Mouse (Mus musculus) heart, embryonic 13.5 days (tissue): ENCODE measurements around the gene Ms4a18. TPM values are rescaled to one million over a fixed set of nuclear protein-coding genes. Genes with fewer than 3 reads are reported as not detected.
A peak's percentile ranks its signal among the peaks of the same experiment; 100 is the strongest.

Experiments used
- ATAC-seq: fragments of 200-750 bp; cut with Nextera tagmentation; 2 replicates; pipeline ENCODE4 v1.8.0; 2017; ENCODE audit warnings: moderate TSS enrichment; ENCODE audit not compliant: insufficient number of reproducible peaks, low FRiP score, low TSS enrichment; ENCODE audit errors: extremely low read depth
- H3K27ac ChIP-seq: fragments of 300-500 bp; sonication (generic); replicated peaks from 2 replicates; pipeline ENCODE4 v1.5.1; 2015; ENCODE audit warnings: moderate library complexity, mild to moderate bottlenecking, inconsistent platforms
- H3K27me3 ChIP-seq: fragments of 300-500 bp; sonication (generic); replicated peaks from 2 replicates; pipeline ENCODE4 v1.6.1; 2015; ENCODE audit warnings: mild to moderate bottlenecking, inconsistent platforms
- H3K36me3 ChIP-seq: fragments of 300-500 bp; sonication (generic); 2 replicates; pipeline ENCODE4 v1.6.1; 2015; ENCODE audit warnings: mild to moderate bottlenecking, inconsistent platforms
- H3K4me1 ChIP-seq: fragments of 300-500 bp; sonication (generic); 2 replicates; pipeline ENCODE4 v1.6.1; 2015; ENCODE audit warnings: inconsistent platforms
- H3K4me2 ChIP-seq: fragments of 300-500 bp; sonication (generic); 2 replicates; pipeline ENCODE4 v1.6.1; 2015; ENCODE audit warnings: inconsistent platforms, mild to moderate bottlenecking, moderate library complexity
- H3K4me3 ChIP-seq: fragments of 300-500 bp; sonication (generic); 2 replicates; pipeline ENCODE4 v1.5.1; 2015; ENCODE audit warnings: moderate library complexity, mild to moderate bottlenecking, inconsistent platforms
- H3K9ac ChIP-seq: fragments of 300-500 bp; sonication (generic); 2 replicates; pipeline ENCODE4 v1.6.1; 2015; ENCODE audit warnings: inconsistent platforms, mild to moderate bottlenecking, moderate library complexity
- H3K9me3 ChIP-seq: fragments of 300-500 bp; sonication (generic); 2 replicates; pipeline ENCODE4 v1.6.1; 2016; ENCODE audit warnings: inconsistent platforms
- WGBS: fragments of 180-500 bp; shearing (Covaris S2); methylation state at CpG from one replicate; pipeline ENCODE4 v1.1.7; 2015; ENCODE audit warnings: mixed read lengths; 5-methylcytosine and 5-hydroxymethylcytosine counted together
- polyA plus RNA-seq: library from polyadenylated mRNA; unstranded; fragments of >200 nt; fragmentation: Nextera tagmentation; extraction: Ambion mirVana; gene quantifications from 2 replicates; pipeline ENCODE4 v1.2.1, GENCODE M21; 2015

Gene Ms4a18
- polyA plus RNA-seq, 1 experiment from 2014 or later = not detected

DNA sequence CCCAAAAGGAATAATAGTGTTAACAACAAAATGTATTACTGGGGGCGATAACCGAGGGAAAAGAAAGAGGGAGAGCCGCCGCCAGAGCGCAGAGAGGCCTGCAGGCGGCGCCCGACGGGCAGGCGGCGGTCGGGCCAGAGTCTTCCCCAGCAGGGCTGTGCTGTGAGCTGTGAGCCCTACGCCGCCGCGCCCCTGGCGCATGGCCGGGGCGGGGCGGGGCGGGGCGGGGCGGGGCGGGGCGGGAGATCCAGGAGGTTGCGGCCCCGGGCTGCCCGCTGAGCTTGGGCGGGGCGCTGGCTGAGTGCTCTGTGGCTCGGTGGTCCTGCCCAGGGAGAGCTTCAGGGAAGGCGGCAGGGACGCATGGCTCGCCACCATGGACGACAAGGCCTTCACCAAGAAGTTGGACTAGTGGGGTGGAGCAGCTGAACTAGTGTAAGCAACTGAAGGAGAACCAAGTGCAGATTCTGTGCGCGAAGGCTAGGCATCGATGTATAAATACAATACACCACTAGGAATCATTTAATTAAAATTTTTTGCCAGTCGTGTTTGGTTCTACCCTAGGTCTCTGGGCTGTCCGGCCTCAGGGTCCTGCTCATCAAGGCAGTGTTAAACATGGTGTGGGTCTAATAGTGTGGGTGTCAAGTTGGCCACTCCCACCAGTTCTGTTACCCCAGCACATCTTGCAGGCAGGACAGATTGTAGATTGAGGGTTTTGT lies 27.3 kb upstream of the Ms4a18 start:
- H3K4me2 ChIP-seq = peak overlapping the region; percentile 66
- peak overlapping the region; percentile 45 for H3K4me3 ChIP-seq
- H3K36me3 ChIP-seq = no peaks in the 10 kb centered on the region
- peak; percentile 77 for ATAC-seq
- H3K9ac ChIP-seq = peak overlapping the region; percentile 64
- H3K27ac ChIP-seq = no peak overlapping the region
- no peaks in the 10 kb centered on the region; the same call in 1 of the 2 replicates for H3K27me3 ChIP-seq
- 8% methylated on average over 29 of the region's 40 CpGs for WGBS
- no peaks in the 10 kb centered on the region for H3K9me3 ChIP-seq
- 0 out of 2 replicates have a peak, but pooled peaks cover 2% of the 10 kb centered on the region for H3K4me1 ChIP-seq

DNA sequence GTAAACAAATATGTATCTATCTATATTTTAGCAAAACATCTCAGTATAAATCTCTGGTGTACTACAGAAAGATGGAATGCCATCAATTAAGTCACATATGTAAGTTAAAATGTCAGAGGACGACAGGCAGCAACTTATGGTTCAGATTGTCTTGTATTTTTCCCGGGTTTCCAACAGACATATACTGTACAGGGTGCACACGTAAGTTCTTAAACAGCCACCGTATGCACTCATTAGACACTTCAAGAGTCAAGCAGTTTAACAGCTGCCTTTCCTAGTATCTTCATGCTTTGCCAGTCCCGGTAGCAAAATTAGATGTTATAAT lies 26.8 kb upstream of the Ms4a18 start:
- H3K4me2 ChIP-seq = peak overlapping the region; percentile 66
- peak overlapping the region; percentile 45 for H3K4me3 ChIP-seq
- H3K27ac ChIP-seq = no peak overlapping the region
- no peaks in the 10 kb centered on the region for H3K9me3 ChIP-seq
- WGBS = 23% methylated on average over 5 of the region's 5 CpGs
- no peaks in the 10 kb centered on the region; the same call in 1 of the 2 replicates for H3K27me3 ChIP-seq
- no peaks in the 10 kb centered on the region for H3K36me3 ChIP-seq
- 0 out of 2 replicates have a peak, but pooled peaks cover 2% of the 10 kb centered on the region for H3K4me1 ChIP-seq
- 0 out of 2 replicates have a peak, but pooled peaks have one; percentile 19 for ATAC-seq
- H3K9ac ChIP-seq = peak overlapping the region; percentile 64

DNA sequence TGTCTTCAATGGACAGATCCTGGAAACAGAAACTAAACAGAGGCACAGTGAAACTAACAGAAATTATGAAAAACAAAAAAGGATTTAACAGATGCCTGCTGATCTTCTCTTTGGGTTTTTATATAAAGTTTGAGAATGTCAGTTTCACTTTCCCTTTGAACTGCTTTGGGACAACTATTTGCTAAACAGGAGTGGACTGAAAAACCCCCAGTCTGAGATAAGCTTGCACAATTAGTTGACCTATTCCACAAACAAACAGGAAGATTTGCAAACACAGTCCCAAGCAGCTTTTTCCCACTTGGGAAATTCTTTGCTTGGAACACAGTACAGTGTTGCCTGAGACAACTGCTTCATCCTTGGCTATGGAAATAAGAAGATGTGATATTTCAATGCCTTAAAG lies 19.7 kb upstream of the Ms4a18 start:
- Histone ChIP-seq H3K9ac (no peak overlapping the region), H3K4me3 (no peak overlapping the region), H3K9me3 (no peaks in the 10 kb centered on the region), H3K27me3 (no peaks in the 10 kb centered on the region), H3K27ac (no peak overlapping the region), H3K36me3 (no peaks in the 10 kb centered on the region), H3K4me2 (no peak overlapping the region), H3K4me1 (no peaks in the 10 kb centered on the region)
- ATAC-seq = no peak

- H3K36me3 ChIP-seq = no peaks in the 10 kb centered on the region
- ATAC-seq = no peak
Observed at GRCm38 (mm10) chr19:11022382-11022781, 4.6 kb upstream of the Ms4a18 start.

GRCm38 (mm10) chr19:11017251-11017650 lies 580 bp downstream of the Ms4a18 start:
- Histone ChIP-seq H3K9ac (no peak overlapping the region), H3K36me3 (no peaks in the 10 kb centered on the region), H3K4me2 (no peak overlapping the region), H3K27ac (no peak overlapping the region), H3K4me1 (peaks cover 6% of the 10 kb centered on the region; the same call in 1 of the 2 replicates), H3K27me3 (no peaks in the 10 kb centered on the region), H3K9me3 (no peaks in the 10 kb centered on the region), H3K4me3 (no peak overlapping the region)
- ATAC-seq = no peak
- 51% methylated on average over 2 of the region's 2 CpGs for WGBS

More at GRCm38 (mm10) chr19:11022382-11022781, 4.6 kb upstream of the Ms4a18 start:
- no peaks in the 10 kb centered on the region for H3K27me3 ChIP-seq
- H3K4me1 ChIP-seq = no peaks in the 10 kb centered on the region
- no peak overlapping the region for H3K4me2 ChIP-seq
- no peak overlapping the region for H3K9ac ChIP-seq
- H3K4me3 ChIP-seq = no peak overlapping the region
- H3K27ac ChIP-seq = no peak overlapping the region
- no peaks in the 10 kb centered on the region for H3K9me3 ChIP-seq

- no peak for ATAC-seq
- H3K27me3 ChIP-seq = no peaks in the 10 kb centered on the region
- H3K4me2 ChIP-seq = no peak overlapping the region
- no peaks in the 10 kb centered on the region for H3K36me3 ChIP-seq
- H3K9me3 ChIP-seq = no peaks in the 10 kb centered on the region
- no peak overlapping the region for H3K9ac ChIP-seq
- H3K27ac ChIP-seq = no peak overlapping the region
- peaks cover 6% of the 10 kb centered on the region; the same call in 1 of the 2 replicates for H3K4me1 ChIP-seq
- no peak overlapping the region for H3K4me3 ChIP-seq
- 65% methylated on average over 1 of the region's 1 CpGs for WGBS
Observed at GRCm38 (mm10) chr19:11015998-11016397, 1.8 kb downstream of the Ms4a18 start.

DNA sequence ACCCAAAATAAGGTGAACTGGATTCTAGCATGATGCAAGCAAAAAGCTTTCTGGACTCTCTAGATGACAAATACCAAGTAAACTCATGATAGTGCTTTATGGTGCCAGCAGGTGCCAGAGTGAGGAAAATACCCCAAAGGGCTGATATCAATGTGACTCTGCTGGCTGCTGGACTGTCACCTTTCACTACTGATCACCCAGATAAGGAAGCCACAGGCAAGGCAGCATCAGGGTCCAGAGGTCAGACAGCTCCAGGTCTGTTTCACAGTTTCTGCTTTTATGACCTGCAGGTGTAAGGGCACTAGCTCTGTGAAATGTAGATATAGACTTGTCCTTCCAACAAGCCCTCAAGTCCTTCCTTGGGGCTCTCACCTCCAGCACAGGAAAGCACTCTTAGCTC lies 2.4 kb downstream of the Ms4a18 start:
- H3K4me1 ChIP-seq = peaks cover 6% of the 10 kb centered on the region; the same call in 1 of the 2 replicates
- ATAC-seq = no peak
- no peak overlapping the region for H3K27ac ChIP-seq

GRCm38 (mm10) chr19:10993150-10993549 lies 24.7 kb downstream of the Ms4a18 start, which contains the start of gene Ms4a15:
TSS of gene Ms4a15 (minus strand) at chr19:10993250.
- Histone ChIP-seq H3K36me3 (no peaks in the 10 kb centered on the region), H3K27me3 (no peaks in the 10 kb centered on the region), H3K4me2 (no peak within 1 kb of the TSS), H3K27ac (no peak within 1 kb of the TSS), H3K9me3 (no peaks in the 10 kb centered on the region), H3K9ac (no peak within 1 kb of the TSS), H3K4me3 (no peak within 1 kb of the TSS), H3K4me1 (peaks cover 11% of the 10 kb centered on the region)
- ATAC-seq = no peak
- WGBS = 73% methylated on average over 7 of the region's 7 CpGs

More for the DNA sequence above, 2.4 kb downstream of the Ms4a18 start:
- Histone ChIP-seq H3K9me3 (no peaks in the 10 kb centered on the region), H3K4me2 (no peak overlapping the region), H3K36me3 (no peaks in the 10 kb centered on the region), H3K4me3 (no peak overlapping the region), H3K9ac (no peak overlapping the region), H3K27me3 (no peaks in the 10 kb centered on the region)

- Histone ChIP-seq H3K27ac (no peak overlapping the region), H3K4me2 (no peak overlapping the region), H3K4me1 (peaks cover 11% of the 10 kb centered on the region), H3K9ac (no peak overlapping the region), H3K9me3 (no peaks in the 10 kb centered on the region), H3K36me3 (no peaks in the 10 kb centered on the region), H3K4me3 (no peak overlapping the region), H3K27me3 (no peaks in the 10 kb centered on the region)
- no peak for ATAC-seq
Observed at GRCm38 (mm10) chr19:10991911-10992310, 25.9 kb downstream of the Ms4a18 start.

GRCm38 (mm10) chr19:10990751-10991150 lies 27.1 kb downstream of the Ms4a18 start:
- Histone ChIP-seq H3K9ac (no peak overlapping the region), H3K36me3 (no peaks in the 10 kb centered on the region), H3K4me3 (no peak overlapping the region), H3K27ac (no peak overlapping the region), H3K27me3 (no peaks in the 10 kb centered on the region), H3K4me1 (peaks cover 11% of the 10 kb centered on the region), H3K9me3 (no peaks in the 10 kb centered on the region), H3K4me2 (no peak overlapping the region)
- ATAC-seq = no peak
- 19% methylated on average over 1 of the region's 1 CpGs for WGBS

GRCm38 (mm10) chr19:10988563-10988962 lies 29.3 kb downstream of the Ms4a18 start:
- Histone ChIP-seq H3K9ac (no peak overlapping the region), H3K4me2 (no peak overlapping the region), H3K4me3 (no peak overlapping the region), H3K4me1 (peaks cover 11% of the 10 kb centered on the region), H3K27me3 (no peaks in the 10 kb centered on the region), H3K36me3 (no peaks in the 10 kb centered on the region), H3K27ac (no peak overlapping the region), H3K9me3 (no peaks in the 10 kb centered on the region)
- no peak for ATAC-seq
- WGBS = 75% methylated on average over 1 of the region's 1 CpGs

DNA sequence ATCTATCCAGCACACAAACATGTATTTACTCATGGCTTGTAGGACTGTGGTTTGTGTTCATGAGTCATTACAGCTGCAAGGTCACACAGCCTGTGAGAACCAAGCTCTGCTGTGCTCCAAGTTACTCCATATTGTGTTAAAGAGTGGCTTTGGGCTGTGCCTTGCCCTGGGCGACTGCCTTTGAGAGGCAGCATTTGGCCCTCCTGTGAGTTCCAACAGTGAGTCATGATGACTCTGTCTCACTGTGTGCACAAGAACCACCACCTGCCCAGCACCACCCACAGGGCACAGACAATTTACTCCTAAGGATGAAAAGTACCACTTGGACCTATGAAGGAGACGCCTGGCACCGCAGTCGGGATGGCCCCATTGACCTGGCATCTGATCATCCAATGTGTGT lies 31.9 kb downstream of the Ms4a18 start:
- Histone ChIP-seq H3K27ac (no peak overlapping the region), H3K27me3 (no peaks in the 10 kb centered on the region), H3K9ac (no peak overlapping the region), H3K4me1 (peaks cover 7% of the 10 kb centered on the region), H3K9me3 (no peaks in the 10 kb centered on the region), H3K36me3 (no peaks in the 10 kb centered on the region), H3K4me3 (no peak overlapping the region), H3K4me2 (no peak overlapping the region)
- WGBS = 80% methylated on average over 4 of the region's 4 CpGs
- ATAC-seq = no peak
